Mouse (Mus musculus): ENCODE data around the gene Shmt1. TPM values are rescaled to one million over a fixed set of nuclear protein-coding genes. Genes with fewer than 3 reads are reported as not detected.

Shmt1 gene
- polyA plus RNA-seq, 1 experiment from 2014 or later = 82.5 TPM

GRCm38 (mm10) chr11:60779673-60780189 is 31.8 kb downstream of the Shmt1 start:
- H3K36me3 ChIP-seq = peaks cover 56% of the 10 kb centered on the region
- H3K4me1 ChIP-seq = peaks cover 61% of the 10 kb centered on the region
- H3K9me3 ChIP-seq = no peaks in the 10 kb centered on the region
- peak overlapping the region; percentile 45 for H3K4me3 ChIP-seq
- DNase-seq (ENCODE audit: low spot score) = no peak
- WGBS = 88% methylated on average over 10 of the region's 10 CpGs
- no peaks in the 10 kb centered on the region for H3K27me3 ChIP-seq (ENCODE audit: insufficient read depth, poor library complexity, severe bottlenecking)
- H3K27ac ChIP-seq = no peak overlapping the region

- Histone ChIP-seq H3K27ac (peak overlapping the region; percentile 92), H3K36me3 (peaks cover 40% of the 10 kb centered on the region), H3K27me3 (ENCODE audit: insufficient read depth, poor library complexity, severe bottlenecking) (no peaks in the 10 kb centered on the region), H3K4me1 (peaks cover 58% of the 10 kb centered on the region), H3K4me3 (peak overlapping the region; percentile 83), H3K9me3 (no peaks in the 10 kb centered on the region)
- DNase-seq (ENCODE audit: low spot score) = no peak
- WGBS = 23% methylated on average over 16 of the region's 16 CpGs
These were observed 33.6 kb downstream of the Shmt1 start for GRCm38 (mm10) chr11:60777801-60778370.

- DNase-seq (ENCODE audit: low spot score) = peak; percentile 97
- H3K4me1 ChIP-seq = peaks cover 54% of the 10 kb centered on the region
- H3K9me3 ChIP-seq = no peaks in the 10 kb centered on the region
- H3K36me3 ChIP-seq = peaks cover 32% of the 10 kb centered on the region
- peak within 1 kb of the TSS; percentile 92 for H3K27ac ChIP-seq
- peak within 1 kb of the TSS; percentile 83 for H3K4me3 ChIP-seq
- under 1% methylated on average over 62 of the region's 62 CpGs for WGBS
- no peaks in the 10 kb centered on the region for H3K27me3 ChIP-seq (ENCODE audit: insufficient read depth, poor library complexity, severe bottlenecking)
These were observed 34.4 kb downstream of the Shmt1 start, which contains the start of the genes Top3a and Smcr8 for GRCm38 (mm10) chr11:60776829-60777740. Top3a (minus strand) TSS chr11:60777365. Smcr8 (plus strand) TSS chr11:60777524.

- peaks cover 25% of the 10 kb centered on the region for H3K36me3 ChIP-seq
- WGBS = 6% methylated on average over 17 of the region's 17 CpGs
- H3K4me3 ChIP-seq = peak overlapping the region; percentile 83
- peak overlapping the region; percentile 92 for H3K27ac ChIP-seq
- no peaks in the 10 kb centered on the region for H3K27me3 ChIP-seq (ENCODE audit: insufficient read depth, poor library complexity, severe bottlenecking)
- peaks cover 45% of the 10 kb centered on the region for H3K4me1 ChIP-seq
- no peak for DNase-seq (ENCODE audit: low spot score)
- H3K9me3 ChIP-seq = no peaks in the 10 kb centered on the region
These were observed 35.2 kb downstream of the Shmt1 start for GRCm38 (mm10) chr11:60776107-60776828.

GRCm38 (mm10) chr11:60775578-60775977 is 35.9 kb downstream of the Shmt1 start:
- WGBS = 48% methylated on average over 6 of the region's 6 CpGs
- H3K4me1 ChIP-seq = peaks cover 39% of the 10 kb centered on the region
- peak overlapping the region; percentile 83 for H3K4me3 ChIP-seq
- H3K27ac ChIP-seq = peak overlapping the region; percentile 92; the same call in 1 of the 2 replicates
- H3K27me3 ChIP-seq (ENCODE audit: insufficient read depth, poor library complexity, severe bottlenecking) = no peaks in the 10 kb centered on the region
- peaks cover 21% of the 10 kb centered on the region for H3K36me3 ChIP-seq
- H3K9me3 ChIP-seq = no peaks in the 10 kb centered on the region
- no peak for DNase-seq (ENCODE audit: low spot score)

GRCm38 (mm10) chr11:60774841-60775240 is 36.7 kb downstream of the Shmt1 start:
- Histone ChIP-seq H3K27me3 (ENCODE audit: insufficient read depth, poor library complexity, severe bottlenecking) (no peaks in the 10 kb centered on the region), H3K4me3 (no peak overlapping the region), H3K9me3 (no peaks in the 10 kb centered on the region), H3K4me1 (peaks cover 31% of the 10 kb centered on the region), H3K27ac (no peak overlapping the region), H3K36me3 (peaks cover 14% of the 10 kb centered on the region)
- no peak for DNase-seq (ENCODE audit: low spot score)
- WGBS = 66% methylated on average over 1 of the region's 1 CpGs

- WGBS = 80% methylated on average over 3 of the region's 3 CpGs
- DNase-seq (ENCODE audit: low spot score) = no peak
- Histone ChIP-seq H3K36me3 (peaks cover 8% of the 10 kb centered on the region), H3K27ac (no peak overlapping the region), H3K9me3 (no peaks in the 10 kb centered on the region), H3K4me1 (peaks cover 25% of the 10 kb centered on the region), H3K4me3 (no peak overlapping the region), H3K27me3 (ENCODE audit: insufficient read depth, poor library complexity, severe bottlenecking) (no peaks in the 10 kb centered on the region)
These were observed 37.3 kb downstream of the Shmt1 start for GRCm38 (mm10) chr11:60774158-60774689.

- Histone ChIP-seq H3K9me3 (no peaks in the 10 kb centered on the region), H3K4me3 (no peak overlapping the region), H3K27ac (no peak overlapping the region), H3K36me3 (no peaks in the 10 kb centered on the region), H3K27me3 (ENCODE audit: insufficient read depth, poor library complexity, severe bottlenecking) (no peaks in the 10 kb centered on the region), H3K4me1 (peaks cover 11% of the 10 kb centered on the region)
- no peak for DNase-seq (ENCODE audit: low spot score)
- whole genome bisulfite sequencing = 83% methylated on average over 4 of the region's 4 CpGs
These were observed 39.4 kb downstream of the Shmt1 start for GRCm38 (mm10) chr11:60772161-60772560.

GRCm38 (mm10) chr11:60770776-60771175 is 40.7 kb downstream of the Shmt1 start:
- H3K4me1 ChIP-seq = peaks cover 6% of the 10 kb centered on the region
- WGBS = 83% methylated on average over 3 of the region's 3 CpGs
- H3K27me3 ChIP-seq (ENCODE audit: insufficient read depth, poor library complexity, severe bottlenecking) = no peaks in the 10 kb centered on the region
- 0 out of 2 replicates have a peak, but pooled peaks cover 3% of the 10 kb centered on the region for H3K36me3 ChIP-seq
- H3K4me3 ChIP-seq = no peak overlapping the region
- no peak for DNase-seq (ENCODE audit: low spot score)
- H3K27ac ChIP-seq = no peak overlapping the region
- H3K9me3 ChIP-seq = no peaks in the 10 kb centered on the region

- 68% methylated on average over 2 of the region's 2 CpGs for WGBS
These were observed 42.2 kb downstream of the Shmt1 start for GRCm38 (mm10) chr11:60769322-60769721.

GRCm38 (mm10) chr11:60766969-60767368 is 44.5 kb downstream of the Shmt1 start:
- DNase-seq (ENCODE audit: low spot score) = no peak
- 60% methylated on average over 4 of the region's 4 CpGs for WGBS

More at GRCm38 (mm10) chr11:60769322-60769721, 42.2 kb downstream of the Shmt1 start:
- Histone ChIP-seq H3K36me3 (peaks cover 11% of the 10 kb centered on the region), H3K4me3 (no peak overlapping the region), H3K4me1 (no peaks in the 10 kb centered on the region), H3K27ac (no peak overlapping the region), H3K9me3 (no peaks in the 10 kb centered on the region), H3K27me3 (ENCODE audit: insufficient read depth, poor library complexity, severe bottlenecking) (no peaks in the 10 kb centered on the region)
- no peak for DNase-seq (ENCODE audit: low spot score)

GRCm38 (mm10) chr11:60761681-60762080 is 49.8 kb downstream of the Shmt1 start:
- DNase-seq (ENCODE audit: low spot score) = no peak
- no peak overlapping the region for H3K27ac ChIP-seq
- WGBS = 81% methylated on average over 3 of the region's 3 CpGs
- H3K27me3 ChIP-seq (ENCODE audit: insufficient read depth, poor library complexity, severe bottlenecking) = no peaks in the 10 kb centered on the region
- peaks cover 63% of the 10 kb centered on the region for H3K36me3 ChIP-seq
- H3K4me3 ChIP-seq = no peak overlapping the region
- H3K4me1 ChIP-seq = no peaks in the 10 kb centered on the region
- no peaks in the 10 kb centered on the region for H3K9me3 ChIP-seq

More at GRCm38 (mm10) chr11:60766969-60767368, 44.5 kb downstream of the Shmt1 start:
- Histone ChIP-seq H3K27ac (no peak overlapping the region), H3K27me3 (ENCODE audit: insufficient read depth, poor library complexity, severe bottlenecking) (no peaks in the 10 kb centered on the region), H3K9me3 (no peaks in the 10 kb centered on the region), H3K4me1 (no peaks in the 10 kb centered on the region), H3K36me3 (peaks cover 18% of the 10 kb centered on the region), H3K4me3 (no peak overlapping the region)
